Mouse (Mus musculus) kidney, embryonic 15.5 days (tissue): ENCODE data around the gene Gm6408. TPM values are rescaled to one million over a fixed set of nuclear protein-coding genes. Genes with fewer than 3 reads are reported as not detected.
"Not testable (repeated sequence)": the region's sequence is repeated elsewhere in the genome, so short reads cannot be mapped to it uniquely, and the experiment has no call there.

Experiments used
- ATAC-seq: fragments of 200-750 bp; cut with Nextera tagmentation; replicated peaks from 2 replicates; pipeline ENCODE4 v1.8.0; 2017; ENCODE audit warnings: moderate TSS enrichment; ENCODE audit not compliant: low FRiP score
- H3K27ac ChIP-seq: fragments of 300-500 bp; sonication (generic); 2 replicates; pipeline ENCODE4 v1.5.1; 2015; ENCODE audit warnings: mild to moderate bottlenecking, inconsistent platforms
- H3K27me3 ChIP-seq: fragments of 300-500 bp; sonication (generic); 2 replicates; pipeline ENCODE4 v1.6.1; 2015; ENCODE audit warnings: inconsistent platforms
- H3K36me3 ChIP-seq: fragments of 300-500 bp; sonication (generic); 2 replicates; pipeline ENCODE4 v1.6.1; 2015; ENCODE audit warnings: inconsistent platforms
- H3K4me1 ChIP-seq: fragments of 300-500 bp; sonication (generic); 2 replicates; pipeline ENCODE4 v1.6.1; 2015; ENCODE audit warnings: inconsistent platforms
- H3K4me2 ChIP-seq: fragments of 300-500 bp; sonication (generic); 2 replicates; pipeline ENCODE4 v1.6.1; 2015; ENCODE audit warnings: moderate library complexity, mild to moderate bottlenecking, inconsistent platforms
- H3K4me3 ChIP-seq: fragments of 300-500 bp; sonication (generic); replicated peaks from 2 replicates; pipeline ENCODE4 v1.5.1; 2015; ENCODE audit warnings: mild to moderate bottlenecking, inconsistent platforms
- H3K9ac ChIP-seq: fragments of 300-500 bp; sonication (generic); 2 replicates; pipeline ENCODE4 v1.6.1; 2015; ENCODE audit warnings: mild to moderate bottlenecking, inconsistent platforms
- H3K9me3 ChIP-seq: fragments of 300-500 bp; sonication (generic); replicated peaks from 2 replicates; pipeline ENCODE4 v1.6.1; 2016; ENCODE audit warnings: inconsistent platforms
- WGBS: fragments of 180-500 bp; shearing (Covaris S2); methylation state at CpG from one replicate; pipeline ENCODE4 v1.1.7; 2015; ENCODE audit warnings: mixed read lengths; 5-methylcytosine and 5-hydroxymethylcytosine counted together
- polyA plus RNA-seq: library from polyadenylated mRNA; unstranded; fragments of >200 nt; fragmentation: Nextera tagmentation; extraction: Ambion mirVana; gene quantifications from 2 replicates; pipeline ENCODE4 v1.2.1, GENCODE M21; 2015

The Gm6408 gene
- polyA plus RNA-seq, 1 experiment from 2014 or later, result not detected

- H3K36me3 ChIP-seq, result no peaks in the 10 kb centered on the region
- WGBS, result 88% methylated on average over 9 of the region's 9 CpGs
- H3K4me3 ChIP-seq, result no peak overlapping the region
- H3K4me1 ChIP-seq, result no peaks in the 10 kb centered on the region
- no peaks in the 10 kb centered on the region for H3K9me3 ChIP-seq
- no peak overlapping the region for H3K27ac ChIP-seq
- no peaks in the 10 kb centered on the region for H3K27me3 ChIP-seq
- H3K9ac ChIP-seq, result no peak overlapping the region
- no peak overlapping the region for H3K4me2 ChIP-seq
- no peak for ATAC-seq
Measured at GRCm38 (mm10) chr5:146468311-146468710, 13.5 kb upstream of the Gm6408 start.

- ATAC-seq, result 0 out of 2 replicates have a peak, but pooled peaks have one; percentile 18
- no peaks in the 10 kb centered on the region for H3K27me3 ChIP-seq
- H3K9ac ChIP-seq, result no peak overlapping the region
- H3K9me3 ChIP-seq, result no peaks in the 10 kb centered on the region
- no peaks in the 10 kb centered on the region for H3K36me3 ChIP-seq
- no peaks in the 10 kb centered on the region for H3K4me1 ChIP-seq
- H3K4me2 ChIP-seq, result no peak overlapping the region
- WGBS, result 83% methylated on average over 9 of the region's 9 CpGs
- H3K4me3 ChIP-seq, result no peak overlapping the region
- no peak overlapping the region for H3K27ac ChIP-seq
Measured at GRCm38 (mm10) chr5:146470821-146471220, 10.9 kb upstream of the Gm6408 start.

GRCm38 (mm10) chr5:146471311-146471710, 10.5 kb upstream of the Gm6408 start:
- no peak overlapping the region for H3K4me3 ChIP-seq
- H3K27ac ChIP-seq, result no peak overlapping the region
- WGBS, result 79% methylated on average over 5 of the region's 5 CpGs
- H3K27me3 ChIP-seq, result no peaks in the 10 kb centered on the region
- no peak overlapping the region for H3K4me2 ChIP-seq
- no peaks in the 10 kb centered on the region for H3K36me3 ChIP-seq
- ATAC-seq, result no peak
- H3K4me1 ChIP-seq, result no peaks in the 10 kb centered on the region
- H3K9ac ChIP-seq, result no peak overlapping the region
- no peaks in the 10 kb centered on the region for H3K9me3 ChIP-seq

GRCm38 (mm10) chr5:146471821-146472220, 9.9 kb upstream of the Gm6408 start:
- 91% methylated on average over 12 of the region's 12 CpGs for WGBS
- Histone ChIP-seq H3K4me2 (no peak overlapping the region), H3K27me3 (no peaks in the 10 kb centered on the region), H3K4me3 (no peak overlapping the region), H3K36me3 (no peaks in the 10 kb centered on the region), H3K27ac (no peak overlapping the region), H3K4me1 (no peaks in the 10 kb centered on the region), H3K9me3 (no peaks in the 10 kb centered on the region), H3K9ac (no peak overlapping the region)
- ATAC-seq, result no peak

GRCm38 (mm10) chr5:146479564-146479963, 2.2 kb upstream of the Gm6408 start:
- not testable (repeated sequence) for ATAC-seq, H3K4me3 ChIP-seq, H3K9ac ChIP-seq, H3K36me3 ChIP-seq, H3K27ac ChIP-seq, H3K9me3 ChIP-seq, H3K27me3 ChIP-seq, H3K4me1 ChIP-seq, H3K4me2 ChIP-seq
- WGBS, result 3% methylated on average over 4 of the region's 4 CpGs

- not testable (repeated sequence) for H3K27ac ChIP-seq, ATAC-seq, H3K4me3 ChIP-seq, H3K36me3 ChIP-seq, H3K4me1 ChIP-seq, H3K27me3 ChIP-seq, H3K9ac ChIP-seq, H3K9me3 ChIP-seq, H3K4me2 ChIP-seq
- 11% methylated on average over 3 of the region's 4 CpGs for WGBS
Measured at GRCm38 (mm10) chr5:146488959-146489358, 7.2 kb downstream of the Gm6408 start.

GRCm38 (mm10) chr5:146491063-146491462, 9.3 kb downstream of the Gm6408 start, which contains the start of gene Gm6370:
Gm6370 (plus strand) TSS chr5:146491363.
- not testable (repeated sequence) for ATAC-seq, H3K4me2 ChIP-seq
- no CpG with 5 or more reads among the region's 5 CpGs for WGBS

GRCm38 (mm10) chr5:146502099-146502498, 20.3 kb downstream of the Gm6408 start, which contains the start of gene 4930449I24Rik:
4930449I24Rik (plus strand) TSS chr5:146502399.
- H3K4me1 ChIP-seq, ATAC-seq, H3K9me3 ChIP-seq, H3K4me2 ChIP-seq, H3K9ac ChIP-seq, H3K36me3 ChIP-seq, H3K27me3 ChIP-seq, H3K4me3 ChIP-seq, H3K27ac ChIP-seq: not testable (repeated sequence)
- no CpG with 5 or more reads among the region's 5 CpGs for WGBS

More at GRCm38 (mm10) chr5:146491063-146491462, 9.3 kb downstream of the Gm6408 start, which contains the start of gene Gm6370:
- H3K4me1 ChIP-seq, H3K4me3 ChIP-seq, H3K9me3 ChIP-seq, H3K9ac ChIP-seq, H3K27ac ChIP-seq, H3K36me3 ChIP-seq, H3K27me3 ChIP-seq: not testable (repeated sequence)

GRCm38 (mm10) chr5:146513823-146514222, 32.1 kb downstream of the Gm6408 start, which contains the start of gene Gm3402:
Gm3402 (plus strand) TSS chr5:146514123.
- not testable (repeated sequence) for H3K27ac ChIP-seq, ATAC-seq, H3K4me2 ChIP-seq, H3K9me3 ChIP-seq, H3K27me3 ChIP-seq, H3K9ac ChIP-seq, H3K4me1 ChIP-seq, H3K4me3 ChIP-seq, H3K36me3 ChIP-seq
- WGBS, result no CpG with 5 or more reads among the region's 5 CpGs

GRCm38 (mm10) chr5:146525501-146525900, 43.7 kb downstream of the Gm6408 start, which contains the start of gene Gm3404:
Gm3404 (plus strand) TSS chr5:146525801.
- ATAC-seq, H3K36me3 ChIP-seq, H3K4me1 ChIP-seq, H3K27ac ChIP-seq, H3K4me2 ChIP-seq, H3K27me3 ChIP-seq, H3K9me3 ChIP-seq, H3K9ac ChIP-seq, H3K4me3 ChIP-seq: not testable (repeated sequence)
- 100% methylated on average over 2 of the region's 3 CpGs for WGBS

Other genes starting within 250 kb of the Gm6408 start
- gene Wasf3, start 97.0 kb upstream of the Gm6408 start, polyA plus RNA-seq, result 3.2 and 3.3 TPM in 2 replicates
- gene Gm6370, start 9.4 kb downstream of the Gm6408 start, polyA plus RNA-seq, result not detected in 2 replicates
- not detected in 2 replicates for gene 4930449I24Rik, start 20.4 kb downstream of the Gm6408 start, polyA plus RNA-seq
- not detected in 2 replicates for gene Gm3402, start 32.2 kb downstream of the Gm6408 start, polyA plus RNA-seq
- not detected in 2 replicates for gene Gm3404, start 43.8 kb downstream of the Gm6408 start, polyA plus RNA-seq
- gene Gm3409, start 55.7 kb downstream of the Gm6408 start, polyA plus RNA-seq, result not detected in 2 replicates
- gene Gm3415, start 74.2 kb downstream of the Gm6408 start, polyA plus RNA-seq, result not detected in 2 replicates
- gene Gpr12, start 103.3 kb downstream of the Gm6408 start, polyA plus RNA-seq, result 0.57 and 0.58 TPM in 2 replicates